Mouse (Mus musculus): ENCODE results near the gene Gm12166.

DNA sequence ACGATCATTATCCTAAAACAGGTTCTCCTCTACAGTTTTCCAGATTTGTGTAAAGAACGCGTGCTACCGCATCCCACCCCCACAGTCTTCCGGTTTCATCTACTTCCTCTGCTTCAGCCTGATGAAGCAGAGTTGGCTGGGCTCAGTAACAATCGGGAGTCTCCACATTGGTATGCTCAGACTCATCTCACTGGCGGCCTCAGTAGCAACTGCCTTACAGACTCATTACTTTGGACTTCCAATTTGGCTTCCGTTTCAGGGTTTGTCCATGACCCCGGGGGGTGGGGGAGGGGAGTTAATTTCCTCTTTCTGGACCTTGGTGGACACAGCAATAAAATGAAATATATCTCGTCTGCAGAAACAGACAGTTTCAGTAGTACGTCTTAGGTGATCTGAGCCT lies 12.8 kb downstream of the Gm12166 start:
- no peak for TF ChIP-seq CTCF (IDR thresholded peaks at IDR 0.05; ENCODE audit: control insufficient read depth, insufficient read depth, low read length)
- no peak for TF ChIP-seq POLR2A (IDR thresholded peaks at IDR 0.05; ENCODE audit: borderline replicate concordance, control insufficient read depth, low read depth, low read length)

Measured in bone marrow, adult 2 months (tissue).